Mouse (Mus musculus): Measurements from ENCODE around the gene St6galnac5. TPM values are rescaled to one million over a fixed set of nuclear protein-coding genes. Genes with fewer than 3 reads are reported as not detected.

Gene St6galnac5
- total RNA-seq, 2 experiments from 2014 or later: 28.9 to 37.4 TPM

DNA sequence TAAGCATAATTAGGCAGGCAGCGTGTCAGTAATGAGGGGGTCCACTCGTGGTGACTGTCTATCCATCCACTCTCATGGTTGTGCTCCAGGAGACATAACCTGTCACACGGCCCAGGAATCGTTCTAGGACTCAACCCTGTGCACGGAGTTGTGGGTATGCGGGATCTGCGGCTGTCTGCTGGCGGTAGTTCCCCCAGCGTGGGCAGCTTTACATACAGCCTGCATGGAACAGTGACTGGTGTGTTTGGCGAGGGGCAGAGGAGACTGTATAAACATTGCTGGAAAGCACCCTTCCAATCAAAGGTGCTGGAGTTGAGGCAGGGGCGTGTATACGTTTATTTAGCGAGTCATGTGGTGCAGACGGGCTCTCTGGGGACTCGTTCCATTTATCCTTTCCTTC, 58.5 kb downstream of the St6galnac5 start:
- no peak for DNase-seq (ENCODE audit: low spot score in 2 of 2)
- intact Hi-C loops (cut with DNase I): no loop called here

GRCm38 (mm10) chr3:152920365-152920764, 61.7 kb downstream of the St6galnac5 start:
- DNase-seq (ENCODE audit: low spot score in 2 of 2): no peak
- intact Hi-C loops (cut with DNase I): no loop called here

- DNase-seq (ENCODE audit: low spot score in 2 of 2): no peak
- intact Hi-C loops (cut with DNase I): no loop called here
Measured at GRCm38 (mm10) chr3:152919101-152919500, 62.9 kb downstream of the St6galnac5 start.

DNA sequence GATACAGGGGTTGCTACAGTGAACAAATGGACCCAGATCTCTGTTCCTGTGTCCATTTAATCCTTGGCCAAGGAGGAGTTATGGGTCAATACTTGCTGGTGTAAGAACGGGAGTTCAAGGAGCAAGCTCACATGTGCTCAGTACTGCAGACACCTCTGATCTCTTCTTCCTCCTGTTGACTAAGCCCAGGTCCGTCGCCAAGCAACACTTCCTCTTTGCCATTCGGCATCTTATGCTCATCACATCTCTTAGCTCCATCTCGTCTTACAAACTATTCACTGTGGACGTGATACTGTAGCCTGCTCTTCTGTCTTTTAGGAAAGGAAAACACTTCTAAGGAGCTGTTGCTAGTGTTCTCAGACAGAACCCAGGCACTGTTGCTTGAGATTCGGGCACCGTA, 64.5 kb downstream of the St6galnac5 start:
- intact Hi-C loops (cut with DNase I): no loop called here
- no peak for DNase-seq (ENCODE audit: low spot score in 2 of 2)

GRCm38 (mm10) chr3:152914376-152914775, 67.7 kb downstream of the St6galnac5 start:
- intact Hi-C loops (cut with DNase I): no loop called here

DNA sequence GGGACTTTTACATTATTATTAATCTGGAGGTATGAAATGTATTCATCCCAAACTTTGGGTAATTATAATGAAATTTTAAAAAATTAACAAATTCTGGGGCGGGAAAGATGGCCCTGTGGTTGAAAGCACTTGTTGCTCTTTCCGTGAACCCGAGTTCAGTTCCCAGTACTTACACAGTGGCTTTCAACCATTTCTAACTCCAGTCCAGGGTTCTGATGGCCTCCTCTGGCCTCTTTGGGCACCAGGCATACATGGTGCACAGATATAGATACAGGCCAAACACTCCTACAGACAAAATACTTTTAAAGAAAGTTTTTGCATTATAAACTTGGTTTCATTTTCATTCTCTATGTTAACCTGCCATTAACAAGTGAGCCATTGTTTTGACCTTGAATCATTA, 68.4 kb downstream of the St6galnac5 start:
- intact Hi-C loops (cut with DNase I): no loop called here
- no peak for DNase-seq (ENCODE audit: low spot score in 2 of 2)

More at GRCm38 (mm10) chr3:152914376-152914775, 67.7 kb downstream of the St6galnac5 start:
- no peak for DNase-seq (ENCODE audit: low spot score in 2 of 2)

- no peak for DNase-seq (ENCODE audit: low spot score in 2 of 2)
- intact Hi-C loops (cut with DNase I): no loop called here
Measured at GRCm38 (mm10) chr3:152913150-152913549, 68.9 kb downstream of the St6galnac5 start.

- intact Hi-C loops (cut with DNase I): no loop called here
Measured at GRCm38 (mm10) chr3:152912216-152913101, 69.6 kb downstream of the St6galnac5 start.

DNA sequence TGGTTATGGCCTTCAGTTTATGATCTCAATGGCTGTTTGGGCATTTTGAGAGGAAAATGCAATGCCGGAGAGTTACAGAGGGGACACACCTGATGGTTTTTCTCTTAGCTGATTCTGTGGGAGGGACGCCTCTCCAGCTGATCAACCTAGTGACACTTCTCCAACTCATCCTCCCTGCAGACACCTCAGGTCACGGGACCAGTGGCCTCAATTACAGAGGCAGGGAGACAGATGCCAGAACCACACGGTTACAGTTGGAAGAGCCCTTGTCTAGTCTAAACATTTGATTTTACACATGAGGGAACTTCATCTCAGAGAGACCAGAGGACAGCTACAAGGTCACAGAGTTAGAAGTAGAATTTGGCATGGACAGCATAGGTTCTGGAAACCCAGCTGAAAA, 70.5 kb downstream of the St6galnac5 start:
- intact Hi-C loops (cut with DNase I): no loop called here
- no peak for DNase-seq (ENCODE audit: low spot score in 2 of 2)

More at GRCm38 (mm10) chr3:152912216-152913101, 69.6 kb downstream of the St6galnac5 start:
- no peak for DNase-seq (ENCODE audit: low spot score in 2 of 2)

DNA sequence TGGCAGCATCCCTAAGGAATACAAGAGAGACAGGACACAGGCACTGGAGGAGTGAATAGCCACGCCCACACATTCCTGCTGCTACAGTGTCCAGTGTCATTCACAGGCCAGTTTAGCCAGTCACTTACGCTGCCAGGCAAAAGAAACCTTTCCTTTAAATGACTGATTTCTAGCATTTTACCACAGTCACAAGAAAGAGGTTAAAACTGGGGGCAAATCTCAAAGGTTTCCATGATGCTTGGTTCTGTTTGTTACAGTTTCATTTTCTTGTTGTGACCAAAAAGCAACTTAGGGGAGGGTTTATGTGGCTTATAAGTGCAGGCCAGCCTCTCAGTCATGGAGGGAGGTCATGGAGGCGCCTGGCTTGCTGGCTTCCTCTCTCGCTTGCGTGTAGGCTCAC, 74.4 kb downstream of the St6galnac5 start:
- intact Hi-C loops (cut with DNase I): no loop called here
- DNase-seq (ENCODE audit: low spot score in 2 of 2): no peak

GRCm38 (mm10) chr3:152907087-152907486, 75.0 kb downstream of the St6galnac5 start:
- DNase-seq (ENCODE audit: low spot score in 2 of 2): peak in 1 of 2 experiments; percentile 39
- intact Hi-C loops (cut with DNase I): no loop called here

DNA sequence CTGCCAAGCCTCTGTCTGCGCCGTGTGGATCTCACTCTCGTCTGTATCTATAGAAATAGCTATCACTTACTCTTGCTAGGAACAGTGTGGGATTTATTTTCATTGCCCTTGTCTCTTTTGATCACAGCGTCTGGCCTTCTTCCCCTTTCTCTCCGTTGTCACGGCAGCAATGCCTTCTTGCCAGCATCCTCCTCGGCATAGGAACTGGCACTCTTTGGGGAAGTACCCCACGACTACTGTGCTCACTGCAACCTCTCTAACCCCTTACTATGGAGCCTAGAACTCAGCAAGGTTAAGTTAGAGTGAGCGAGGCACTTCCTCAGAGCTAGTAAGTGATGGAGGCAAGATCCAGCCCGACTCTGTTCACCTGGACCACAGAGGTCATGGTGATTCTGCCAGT, 76.2 kb downstream of the St6galnac5 start:
- intact Hi-C loops (cut with DNase I): no loop called here
- DNase-seq (ENCODE audit: low spot score in 2 of 2): no peak

DNA sequence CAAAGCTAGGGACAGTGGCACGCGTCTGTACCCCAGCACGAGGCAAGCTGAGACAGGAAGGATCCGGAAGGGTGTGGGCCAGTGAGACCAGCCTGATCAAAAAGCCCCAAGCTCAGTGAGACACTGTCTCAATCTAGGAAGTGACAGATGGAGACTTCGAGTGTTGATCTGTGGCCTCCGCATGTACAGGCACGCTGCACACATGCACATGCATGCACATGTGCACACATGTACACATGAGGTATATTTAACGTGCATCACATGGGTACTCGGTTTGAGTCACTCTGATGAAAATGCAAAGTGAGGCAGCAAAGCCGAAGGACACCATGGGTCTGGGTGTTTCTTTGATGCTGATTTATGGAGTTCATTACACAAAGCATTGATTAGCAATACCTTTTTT, 77.0 kb downstream of the St6galnac5 start:
- DNase-seq (ENCODE audit: low spot score in 2 of 2): no peak
- intact Hi-C loops (cut with DNase I): no loop called here

GRCm38 (mm10) chr3:152898906-152899305, 83.1 kb downstream of the St6galnac5 start:
- intact Hi-C loops (cut with DNase I): no loop called here
- DNase-seq (ENCODE audit: low spot score in 2 of 2): no peak

- DNase-seq (ENCODE audit: low spot score in 2 of 2): no peak
- intact Hi-C loops (cut with DNase I): no loop called here
Measured at GRCm38 (mm10) chr3:152897196-152897595, 84.8 kb downstream of the St6galnac5 start.

- no peak for DNase-seq (ENCODE audit: low spot score in 2 of 2)
- intact Hi-C loops (cut with DNase I): no loop called here
Measured at GRCm38 (mm10) chr3:152896111-152896510, 85.9 kb downstream of the St6galnac5 start.

GRCm38 (mm10) chr3:152894935-152895334, 87.1 kb downstream of the St6galnac5 start:
- intact Hi-C loops (cut with DNase I): no loop called here
- DNase-seq (ENCODE audit: low spot score in 2 of 2): no peak

DNA sequence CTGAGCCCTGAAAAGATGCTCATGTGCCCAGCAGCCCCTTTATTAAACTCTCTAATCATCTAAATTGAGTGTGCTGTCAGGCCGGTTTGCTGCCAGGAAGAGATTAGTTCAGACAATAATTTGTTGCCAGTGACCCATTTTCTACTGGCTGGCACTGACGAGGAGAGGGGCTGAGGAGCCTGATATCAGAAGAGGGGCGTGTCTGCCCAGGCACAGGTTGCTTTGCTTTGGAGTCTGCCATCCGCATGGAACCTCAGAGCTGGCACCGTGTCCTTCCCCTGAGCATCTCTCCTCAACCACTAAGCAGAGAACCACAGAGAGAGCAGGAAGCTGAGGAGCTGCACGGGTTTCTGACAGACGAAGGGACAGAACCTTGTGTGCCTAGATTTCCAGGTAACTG, 93.9 kb downstream of the St6galnac5 start:
- intact Hi-C loops (cut with DNase I): loop anchor here (5.0 kb wide), 1 partner anchor 54 kb away; no protein-coding TSS in a partner anchor
- no peak for DNase-seq (ENCODE audit: low spot score in 2 of 2)

DNA sequence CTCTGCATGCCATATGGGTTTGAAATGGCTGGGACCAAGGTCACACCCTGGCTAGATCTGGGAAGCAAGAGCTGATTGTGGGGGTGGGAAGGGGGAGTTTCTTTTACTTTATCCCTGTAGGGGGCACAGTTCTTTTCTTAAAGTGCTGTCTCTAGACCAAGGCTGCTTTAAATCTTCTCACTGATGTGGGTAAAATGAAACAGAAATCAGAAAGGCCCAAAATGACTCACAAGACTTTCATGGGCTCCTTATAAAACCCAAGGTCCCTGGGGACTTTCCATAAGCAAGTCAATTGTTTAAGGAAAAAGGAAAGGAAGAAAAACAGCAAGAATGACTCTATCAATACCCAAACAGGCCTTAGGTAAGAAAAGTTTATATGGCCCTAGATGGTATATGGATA, 95.3 kb downstream of the St6galnac5 start:
- intact Hi-C loops (cut with DNase I): loop anchor here (5.0 kb wide), 1 partner anchor 56 kb away; no protein-coding TSS in a partner anchor
- DNase-seq (ENCODE audit: low spot score in 2 of 2): no peak

GRCm38 (mm10) chr3:152883556-152883955, 98.5 kb downstream of the St6galnac5 start:
- no peak for DNase-seq (ENCODE audit: low spot score in 2 of 2)
- intact Hi-C loops (cut with DNase I): no loop called here

GRCm38 (mm10) chr3:152881706-152882105, 100.3 kb downstream of the St6galnac5 start:
- intact Hi-C loops (cut with DNase I): no loop called here
- DNase-seq (ENCODE audit: low spot score in 2 of 2): no peak

Data from left cerebral cortex, postnatal 36 days (tissue).